In the genomic region with DNA sequence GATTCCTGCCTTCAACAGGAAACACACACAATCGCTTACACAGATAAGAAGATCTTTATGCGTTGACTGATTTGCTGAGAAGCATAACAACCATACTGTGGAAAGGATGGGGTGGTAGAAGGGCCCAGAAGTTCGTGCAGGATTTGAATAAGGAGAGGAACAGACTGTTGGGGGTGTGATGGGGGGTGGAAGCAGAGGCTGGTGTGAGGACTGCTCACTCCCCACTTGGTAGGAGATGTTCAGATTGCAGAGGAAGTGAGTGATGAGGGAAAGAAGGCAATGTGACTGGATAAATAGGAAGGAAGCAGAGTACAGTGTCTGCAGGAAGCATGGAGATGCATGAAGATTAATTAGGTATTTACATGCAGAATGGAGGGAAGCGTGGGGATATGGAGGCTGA, we compare ENCODE assay signal across 16 mouse cellular contexts. TPM values are rescaled to one million over a fixed set of nuclear protein-coding genes. Genes with fewer than 3 reads are reported as not detected.
DNase-seq lines count a peak whose midpoint lies in the region.
"Had no signal": no experiment of that assay in that cellular context is flagged by ENCODE, and none has a peak within 500 bp of the region (broad histone marks: within the 10 kb centered on the region; RNA-seq: fewer than 3 reads in every experiment).

No protein-coding gene starts in this region.

- intact Hi-C loops in left cerebral cortex, postnatal 36 days (cut with DNase I): no loop called here

- peak; percentile 18 to 59 for DNase-seq in layer of hippocampus, adult 18-20 months (ENCODE audit: low spot score in 2 of 2)
- no peak for DNase-seq in layer of hippocampus, postnatal 10 days (ENCODE audit: low spot score in 2 of 2)
- DNase-seq in left cerebral cortex, postnatal 36 days (ENCODE audit: low spot score in 2 of 2): peak; percentile 10 to 27
- no peak for DNase-seq in left cerebral cortex, adult 11 months (ENCODE audit: low spot score)
- DNase-seq in brain, adult 2 months (ENCODE audit: low read depth, low spot score): peak; percentile 71
- DNase-seq in telencephalon, adult 2 months (ENCODE audit: low read depth, low spot score): peak; percentile 34
- DNase-seq: adrenal gland, adult 2 months; adrenal gland, postnatal 25 days; cerebellum, adult 2 months; cerebellum, postnatal 10 days; forebrain, postnatal 0 days; gastrocnemius, postnatal 14 days; heart, adult 2 months had no signal

RNA-seq across cellular contexts. Expression of a gene that starts 19.0 kb away (rescaled TPM):
- total RNA-seq in layer of hippocampus, adult 18-20 months (2021): 1 to 10 TPM; 1.2 to 1.3 TPM
- total RNA-seq in layer of hippocampus, postnatal 10 days (2021): 1 to 10 TPM; 1.3 to 2.0 TPM
- total RNA-seq in left cerebral cortex, postnatal 36 days (2021): under 1 TPM; 0.42 to 0.54 TPM
- total RNA-seq: adrenal gland, adult 2 months; adrenal gland, postnatal 25 days; gastrocnemius, adult 18-20 months; gastrocnemius, postnatal 14 days; heart, adult 2 months; heart, postnatal 25 days had no signal

RNA-seq across cellular contexts. Expression of a gene that starts 57.6 kb away (rescaled TPM):
- 100 to 1,000 TPM; 201 to 215 TPM for total RNA-seq in layer of hippocampus, adult 18-20 months (2021)
- 100 to 1,000 TPM; 157 to 169 TPM for total RNA-seq in layer of hippocampus, postnatal 10 days (2021)
- total RNA-seq in left cerebral cortex, postnatal 36 days (2021): 100 to 1,000 TPM; 142 to 176 TPM
- total RNA-seq: ES-E14; gastrocnemius, postnatal 14 days; heart, adult 2 months had no signal

Comparison
In these comparisons a context has a peak if more than half of its experiments do, and no peak if none do; other contexts are left out.
1. DNase-seq: peak in layer of hippocampus, adult 18-20 months (2 of 2), left cerebral cortex, postnatal 36 days (2 of 2), brain, adult 2 months (single experiment) and telencephalon, adult 2 months (single experiment); none in layer of hippocampus, postnatal 10 days (0 of 2) and left cerebral cortex, adult 11 months (single experiment).